In the genomic region with DNA sequence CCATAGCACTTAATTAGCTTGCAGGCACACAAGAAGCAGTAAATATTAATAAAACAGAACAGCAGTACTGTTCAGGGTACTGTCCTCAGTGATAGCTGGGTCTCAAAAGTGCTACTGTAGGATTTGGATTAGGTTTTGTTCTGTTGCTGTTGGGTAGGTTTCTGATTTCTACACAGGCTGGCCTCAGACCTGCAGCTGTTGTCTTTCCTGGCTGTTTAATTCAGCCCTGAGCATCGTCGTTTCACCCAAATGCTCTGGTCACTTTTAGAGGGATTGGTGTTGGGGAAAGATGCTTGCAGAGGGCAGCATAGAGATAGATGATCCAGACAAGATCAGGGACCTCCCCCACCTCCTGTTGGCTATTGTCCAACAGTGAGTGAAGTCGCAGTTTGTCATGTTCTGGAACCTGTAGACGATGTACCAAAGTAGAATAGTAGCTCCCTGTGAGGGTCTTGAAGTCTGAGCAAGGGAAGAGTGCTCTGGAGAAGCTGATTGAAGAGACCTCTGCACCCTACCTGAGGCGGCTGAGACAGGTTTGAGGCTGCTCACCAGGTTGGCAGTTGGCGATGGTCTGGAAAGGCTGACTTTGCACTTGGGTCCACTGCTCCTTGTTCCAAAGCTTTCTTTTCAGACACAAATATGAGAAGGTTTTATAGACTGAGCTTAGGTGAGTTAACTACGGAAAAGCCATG, we compare ENCODE assay signal across 15 mouse cellular contexts. TPM values are rescaled to one million over a fixed set of nuclear protein-coding genes. Genes with fewer than 3 reads are reported as not detected.
DNase-seq lines count a peak whose midpoint lies in the region; ATAC-seq and TF ChIP-seq lines count a peak whose summit lies in the region.
"Had no signal": no experiment of that assay in that cellular context is flagged by ENCODE, and none has a peak within 500 bp of the region (broad histone marks: within the 10 kb centered on the region; RNA-seq: fewer than 3 reads in every experiment).

No protein-coding gene starts in this region.

- H3K27me3 ChIP-seq in heart, embryonic 15.5 days, result no peaks in the 10 kb centered on the region
- no peaks in the 10 kb centered on the region for H3K27me3 ChIP-seq in limb, embryonic 13.5 days
- H3K27me3 ChIP-seq in intestine, embryonic 15.5 days (replicated peaks), result no peaks in the 10 kb centered on the region
- H3K27me3 ChIP-seq: forebrain, embryonic 12.5 days; neural tube, embryonic 12.5 days had no signal

- H3K36me3 ChIP-seq in heart, embryonic 15.5 days, result peaks cover 12% of the 10 kb centered on the region
- H3K36me3 ChIP-seq in limb, embryonic 13.5 days, result peaks cover 35% of the 10 kb centered on the region
- peaks cover 12% of the 10 kb centered on the region; the same call in 1 of the 2 replicates for H3K36me3 ChIP-seq in intestine, embryonic 15.5 days

- H3K4me3 ChIP-seq in heart, embryonic 15.5 days, result no peak overlapping the region
- H3K4me3 ChIP-seq in embryonic fibroblast, embryonic 13.5 days (ENCODE audit: insufficient read depth, low read length), result no peak overlapping the region
- H3K4me3 ChIP-seq in limb, embryonic 13.5 days, result no peak overlapping the region
- no peak overlapping the region for H3K4me3 ChIP-seq in intestine, embryonic 15.5 days (replicated peaks)
- H3K4me3 ChIP-seq: forebrain, embryonic 12.5 days; neural tube, embryonic 12.5 days had no signal

- peak overlapping the region; percentile 48 for H3K27ac ChIP-seq in heart, embryonic 15.5 days
- H3K27ac ChIP-seq in embryonic fibroblast, embryonic 13.5 days (ENCODE audit: insufficient read depth, low read length), result 0 out of 2 replicates have a peak overlapping the region, but pooled peaks have one; percentile 15
- peak overlapping the region; percentile 67 for H3K27ac ChIP-seq in limb, embryonic 13.5 days
- H3K27ac ChIP-seq in intestine, embryonic 15.5 days, result no peak overlapping the region
- H3K27ac ChIP-seq: forebrain, embryonic 12.5 days; liver, embryonic 14.5 days; neural tube, embryonic 12.5 days had no signal

- no peak overlapping the region for H3K4me2 ChIP-seq in heart, embryonic 15.5 days
- H3K4me2 ChIP-seq in limb, embryonic 13.5 days (replicated peaks), result no peak overlapping the region
- H3K4me2 ChIP-seq in intestine, embryonic 15.5 days (replicated peaks), result no peak overlapping the region
- H3K4me2 ChIP-seq: forebrain, embryonic 12.5 days; neural tube, embryonic 12.5 days had no signal

- no peak for DNase-seq in heart, adult 8-10 months (ENCODE audit: low spot score)
- peak; percentile 68 to 76 for DNase-seq in kidney, adult 8-10 months
- no peak for DNase-seq in cerebellum, adult 9-10 months
- DNase-seq: cerebellum, adult 11-12 months; embryo, embryonic 11 days; lung, postnatal 4 days; midbrain, embryonic 14.5 days had no signal

- no peaks in the 10 kb centered on the region for H3K9me3 ChIP-seq in heart, embryonic 15.5 days (replicated peaks)
- H3K9me3 ChIP-seq in limb, embryonic 13.5 days, result no peaks in the 10 kb centered on the region
- no peaks in the 10 kb centered on the region for H3K9me3 ChIP-seq in intestine, embryonic 15.5 days
- H3K9me3 ChIP-seq: forebrain, embryonic 12.5 days; neural tube, embryonic 12.5 days had no signal

- peaks cover 34% of the 10 kb centered on the region for H3K4me1 ChIP-seq in heart, embryonic 15.5 days (replicated peaks)
- H3K4me1 ChIP-seq in embryonic fibroblast, embryonic 13.5 days (ENCODE audit: control insufficient read depth, insufficient read depth, low read length), result peaks cover 5% of the 10 kb centered on the region; the same call in 1 of the 2 replicates
- peaks cover 26% of the 10 kb centered on the region for H3K4me1 ChIP-seq in limb, embryonic 13.5 days
- H3K4me1 ChIP-seq in intestine, embryonic 15.5 days (replicated peaks), result no peaks in the 10 kb centered on the region
- H3K4me1 ChIP-seq: forebrain, embryonic 12.5 days had no signal

- H3K9ac ChIP-seq in heart, embryonic 15.5 days, result no peak overlapping the region
- H3K9ac ChIP-seq in limb, embryonic 13.5 days, result 0 out of 2 replicates have a peak overlapping the region, but pooled peaks have one; percentile 5
- no peak overlapping the region for H3K9ac ChIP-seq in intestine, embryonic 15.5 days
- H3K9ac ChIP-seq: forebrain, embryonic 12.5 days; liver, embryonic 14.5 days; neural tube, embryonic 12.5 days had no signal

- no peak for TF ChIP-seq POLR2A in embryonic fibroblast, embryonic 13.5 days (IDR thresholded peaks at IDR 0.05; ENCODE audit: low read depth, low read length)

- 60% methylated on average over 7 of the region's 7 CpGs for WGBS in heart, embryonic 15.5 days
- 75% methylated on average over 7 of the region's 7 CpGs for WGBS in limb, embryonic 13.5 days
- 64% methylated on average over 7 of the region's 7 CpGs for WGBS in intestine, embryonic 15.5 days

- no peak for ATAC-seq in heart, embryonic 15.5 days (replicated peaks; ENCODE audit: insufficient number of reproducible peaks, insufficient read depth, low FRiP score, low read depth)
- ATAC-seq in limb, embryonic 13.5 days (ENCODE audit: low FRiP score, low read depth), result no peak
- ATAC-seq in intestine, embryonic 15.5 days, result no peak
- ATAC-seq: intestine, embryonic 16.5 days had no signal

- TF ChIP-seq CTCF in embryonic fibroblast, embryonic 13.5 days (IDR thresholded peaks at IDR 0.05; ENCODE audit: borderline replicate concordance, insufficient read depth, low read length), result no peak

RNA-seq across cellular contexts. Expression of a gene that starts 51.9 kb away (rescaled TPM):
- 2.7 and 3.8 TPM in 2 replicates for polyA plus RNA-seq in heart, embryonic 15.5 days (2015; fragmentation: Nextera tagmentation; extraction: Ambion mirVana)
- 1 to 10 TPM; 2.3 to 4.4 (median 3.6) TPM for total RNA-seq in heart, adult 8-10 months (2022)
- 0.30 and 0.39 TPM in 2 replicates for polyA plus RNA-seq in embryonic fibroblast, embryonic 13.5 days (2011; ENCODE audit: insufficient read length, low read depth, missing spikeins)
- polyA plus RNA-seq in limb, embryonic 13.5 days (2015; fragmentation: Nextera tagmentation; extraction: Ambion mirVana), result 0.81 and 1.4 TPM in 2 replicates
- polyA plus RNA-seq in intestine, embryonic 15.5 days (2015; fragmentation: Nextera tagmentation; extraction: Ambion mirVana), result 6.6 and 7.7 TPM in 2 replicates

RNA-seq across cellular contexts. Expression of a gene that starts 52.1 kb away (rescaled TPM):
- polyA plus RNA-seq in heart, embryonic 15.5 days (2015; fragmentation: Nextera tagmentation; extraction: Ambion mirVana), result 20.9 and 28.3 TPM in 2 replicates
- 10 to 100 TPM; 11.7 to 14.6 (median 12.8) TPM for total RNA-seq in heart, adult 8-10 months (2022)
- 19.5 and 20.5 TPM in 2 replicates for polyA plus RNA-seq in embryonic fibroblast, embryonic 13.5 days (2011; ENCODE audit: insufficient read length, low read depth, missing spikeins)
- 19.0 and 23.9 TPM in 2 replicates for polyA plus RNA-seq in limb, embryonic 13.5 days (2015; fragmentation: Nextera tagmentation; extraction: Ambion mirVana)
- polyA plus RNA-seq in intestine, embryonic 15.5 days (2015; fragmentation: Nextera tagmentation; extraction: Ambion mirVana), result 28.3 and 34.7 TPM in 2 replicates

Comparison
In these comparisons a context has a peak if more than half of its experiments do, and no peak if none do; other contexts are left out.
1. DNase-seq: peak in kidney, adult 8-10 months (2 of 2); none in heart, adult 8-10 months (single experiment) and cerebellum, adult 9-10 months (single experiment).